Mouse (Mus musculus): ENCODE results near the gene Lmo3. TPM values are rescaled to one million over a fixed set of nuclear protein-coding genes. Genes with fewer than 3 reads are reported as not detected.

Lmo3 gene
- total and polyA plus RNA-seq, 3 experiments: not detected

DNA sequence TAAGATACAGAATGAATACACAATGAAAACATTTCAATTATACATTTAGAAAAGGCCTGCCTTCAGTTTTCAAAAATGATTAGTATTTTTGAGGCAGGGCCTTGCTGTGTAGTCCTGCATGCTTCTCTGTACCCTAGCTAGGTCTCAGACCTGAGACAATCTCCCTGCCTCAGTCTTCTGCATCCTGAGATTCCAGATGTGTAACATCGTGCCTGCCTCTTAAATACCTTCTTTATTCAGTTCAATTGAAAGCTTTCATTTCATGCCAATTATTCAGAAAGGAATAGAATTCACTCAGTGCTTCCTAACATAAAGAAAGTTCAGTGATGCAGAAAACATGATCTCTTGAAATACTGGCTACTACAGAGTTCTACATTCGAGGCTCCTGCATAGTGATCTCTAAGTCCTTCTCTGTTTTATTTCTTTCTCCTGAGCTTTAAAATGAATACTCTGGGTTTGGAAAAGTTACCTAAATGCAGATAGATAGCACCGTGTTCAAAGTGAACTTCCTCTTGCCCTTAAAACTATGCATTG, 137.2 kb downstream of the Lmo3 start:
- H3K79me2 ChIP-seq (replicated peaks; ENCODE audit: control insufficient read depth, extremely low read depth, insufficient read depth, poor library complexity, severe bottlenecking): no peaks in the 10 kb centered on the region
- H3K9ac ChIP-seq (ENCODE audit: insufficient read depth, low read depth): no peak overlapping the region
- no peak overlapping the region for H3K4me2 ChIP-seq (ENCODE audit: insufficient read depth, low read depth, poor library complexity, severe bottlenecking)
- H3K27me3 ChIP-seq (replicated peaks): no peaks in the 10 kb centered on the region
- no peak overlapping the region for H3K27ac ChIP-seq (ENCODE audit: insufficient read depth, low read depth)
- dilution Hi-C loops (cut with MboI; ENCODE audit: extremely low pct_ligation_motif_present, extremely low pct_unique_long_range_greater_than_20kb, low sequenced_read_pairs): no loop called here
- TF ChIP-seq KAT2A (IDR thresholded peaks at IDR 0.05; ENCODE audit: insufficient replicate concordance, low read length) (no peak), IRF4 (IDR thresholded peaks at IDR 0.05; ENCODE audit: low read depth, low read length) (no peak), UBTF (IDR thresholded peaks at IDR 0.05; ENCODE audit: low read depth, low read length) (no peak), ZNF384 (IDR thresholded peaks at IDR 0.05; ENCODE audit: low read depth, low read length) (no peak), ELF1 (IDR thresholded peaks at IDR 0.05; ENCODE audit: low read depth, low read length) (no peak), ZC3H11A (IDR thresholded peaks at IDR 0.05; ENCODE audit: low read depth, low read length) (no peak), SIN3A (IDR thresholded peaks at IDR 0.05; ENCODE audit: low read length) (no peak), MAFK (IDR thresholded peaks at IDR 0.05; ENCODE audit: insufficient replicate concordance, low read length) (no peak), ZKSCAN1 (IDR thresholded peaks at IDR 0.05; ENCODE audit: borderline replicate concordance, low read depth, low read length) (no peak), MEF2A (IDR thresholded peaks at IDR 0.05; ENCODE audit: borderline replicate concordance, low read depth, low read length) (no peak), USF2 (conservative IDR thresholded peaks at IDR 0.05; ENCODE audit: low read depth, low read length) (no peak), POLR2A (IDR thresholded peaks at IDR 0.05; ENCODE audit: low read depth, low read length) (no peak), RAD21 (IDR thresholded peaks at IDR 0.05; ENCODE audit: low read depth, low read length) (no peak)
- H3K36me3 ChIP-seq (replicated peaks in 1 of 2; ENCODE audit: control insufficient read depth in 1 of 2, insufficient read depth in 1 of 2, low read length in 1 of 2): no peaks in the 10 kb centered on the region
- H3K9me3 ChIP-seq (replicated peaks; ENCODE audit: low read length): peaks cover 31% of the 10 kb centered on the region
- DNase-seq (ENCODE audit: extremely low read depth): no peak
- no peaks in the 10 kb centered on the region for H3K4me1 ChIP-seq (ENCODE audit: control insufficient read depth in 1 of 2, insufficient read depth in 2 of 2)
- in situ Hi-C loops (cut with MboI; ENCODE audit: low pct_ligation_motif_present, low pct_unique_long_range_greater_than_20kb, low sequenced_read_pairs): no loop called here
- no peak overlapping the region for H3K4me3 ChIP-seq (replicated peaks in 1 of 3; ENCODE audit: low read depth in 2 of 3, low read length in 2 of 3, poor library complexity in 1 of 3)

DNA sequence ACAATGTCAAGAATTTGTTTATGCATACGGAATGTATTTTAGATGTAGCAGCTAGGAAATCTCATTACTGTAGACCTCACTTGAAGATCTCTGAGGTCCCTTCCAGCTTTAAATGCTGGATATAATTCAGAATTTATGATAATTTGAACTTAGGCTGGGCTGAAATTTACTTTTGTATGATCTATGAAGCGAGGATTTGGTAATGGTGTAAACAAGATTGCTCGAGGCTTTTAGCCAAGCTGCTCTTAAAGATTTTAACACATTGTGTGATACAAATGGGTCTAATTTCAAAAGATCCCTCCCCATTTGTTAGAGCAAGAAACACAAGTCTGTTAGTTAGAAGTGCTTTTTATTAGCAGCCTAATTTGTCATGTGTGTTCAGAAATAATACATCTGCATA, 144.4 kb downstream of the Lmo3 start:
- Histone ChIP-seq H3K9me3 (replicated peaks; ENCODE audit: low read length) (peaks cover 28% of the 10 kb centered on the region), H3K27ac (ENCODE audit: insufficient read depth, low read depth) (no peak overlapping the region), H3K27me3 (replicated peaks) (no peaks in the 10 kb centered on the region), H3K4me1 (ENCODE audit: control insufficient read depth in 1 of 2, insufficient read depth in 2 of 2) (no peaks in the 10 kb centered on the region), H3K4me2 (ENCODE audit: insufficient read depth, low read depth, poor library complexity, severe bottlenecking) (no peak overlapping the region), H3K9ac (ENCODE audit: insufficient read depth, low read depth) (no peak overlapping the region), H3K79me2 (replicated peaks; ENCODE audit: control insufficient read depth, extremely low read depth, insufficient read depth, poor library complexity, severe bottlenecking) (no peaks in the 10 kb centered on the region), H3K4me3 (replicated peaks in 1 of 3; ENCODE audit: low read depth in 2 of 3, low read length in 2 of 3, poor library complexity in 1 of 3) (no peak overlapping the region), H3K36me3 (replicated peaks in 1 of 2; ENCODE audit: control insufficient read depth in 1 of 2, insufficient read depth in 1 of 2, low read length in 1 of 2) (no peaks in the 10 kb centered on the region)
- in situ Hi-C loops (cut with MboI; ENCODE audit: low pct_ligation_motif_present, low pct_unique_long_range_greater_than_20kb, low sequenced_read_pairs): no loop called here
- dilution Hi-C loops (cut with MboI; ENCODE audit: extremely low pct_ligation_motif_present, extremely low pct_unique_long_range_greater_than_20kb, low sequenced_read_pairs): no loop called here
- TF ChIP-seq POLR2A (IDR thresholded peaks at IDR 0.05; ENCODE audit: low read depth, low read length) (no peak), ETS1 (conservative IDR thresholded peaks at IDR 0.05; ENCODE audit: low read depth, low read length) (no peak), ZC3H11A (IDR thresholded peaks at IDR 0.05; ENCODE audit: low read depth, low read length) (no peak), JUN (IDR thresholded peaks at IDR 0.05; ENCODE audit: insufficient read depth, low read depth, low read length) (no peak), POLR2AphosphoS2 (IDR thresholded peaks at IDR 0.05; ENCODE audit: low read depth, low read length) (no peak), KAT2A (IDR thresholded peaks at IDR 0.05; ENCODE audit: insufficient replicate concordance, low read length) (no peak), GABPA (IDR thresholded peaks at IDR 0.05; ENCODE audit: insufficient replicate concordance, low read depth, low read length) (no peak), CHD2 (IDR thresholded peaks at IDR 0.05; ENCODE audit: low read length) (no peak), UBTF (IDR thresholded peaks at IDR 0.05; ENCODE audit: low read depth, low read length) (no peak), ZNF384 (IDR thresholded peaks at IDR 0.05; ENCODE audit: low read depth, low read length) (no peak), SMC3 (IDR thresholded peaks at IDR 0.05; ENCODE audit: low read depth, low read length) (no peak), MYC (IDR thresholded peaks at IDR 0.05; ENCODE audit: low read depth, low read length) (no peak), CHD1 (IDR thresholded peaks at IDR 0.05; ENCODE audit: low read depth, low read length) (no peak), JUND (conservative IDR thresholded peaks at IDR 0.05; ENCODE audit: low read depth, low read length) (no peak), CTCF (conservative IDR thresholded peaks at IDR 0.05 in 1 of 2, IDR thresholded peaks at IDR 0.05 in 1 of 2; ENCODE audit: low read depth in 2 of 2, low read length in 2 of 2) (no peak), PAX5 (IDR thresholded peaks at IDR 0.05; ENCODE audit: low read length) (no peak), MEF2A (IDR thresholded peaks at IDR 0.05; ENCODE audit: borderline replicate concordance, low read depth, low read length) (no peak), SIN3A (IDR thresholded peaks at IDR 0.05; ENCODE audit: low read length) (no peak), MAX (IDR thresholded peaks at IDR 0.05; ENCODE audit: low read length) (no peak)
- DNase-seq (ENCODE audit: extremely low read depth): no peak
